Mouse (Mus musculus) thymus, postnatal 14 days (tissue): ENCODE measurements around the gene Rab11b.
"Not testable (repeated sequence)": the region's sequence is repeated elsewhere in the genome, so short reads cannot be mapped to it uniquely, and the experiment has no call there.

Experiments used
- DNase-seq: peaks from one replicate; pipeline ENCODE4 v3.0.0; 2021

Rab11b gene

DNA sequence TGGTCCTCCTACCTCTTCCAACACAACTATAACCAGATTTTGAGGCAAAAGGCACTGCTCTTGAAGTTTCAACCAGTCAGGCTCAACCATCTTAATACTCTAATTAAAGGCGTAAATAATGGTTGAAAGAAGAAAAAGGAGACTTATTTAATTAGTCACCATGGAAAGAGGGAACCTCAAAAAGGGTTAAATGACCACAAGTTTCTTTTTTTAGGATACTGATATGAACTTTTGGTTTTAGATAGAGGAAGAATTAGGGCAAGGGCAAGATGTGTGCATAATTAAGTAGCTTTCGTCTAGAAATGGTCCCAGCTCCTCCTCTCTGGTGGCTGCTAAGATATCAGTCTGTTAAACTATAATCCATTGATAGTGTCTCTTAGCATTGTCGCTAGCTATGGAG lies 6.1 kb upstream of the Rab11b start:
- DNase-seq: no peak

DNA sequence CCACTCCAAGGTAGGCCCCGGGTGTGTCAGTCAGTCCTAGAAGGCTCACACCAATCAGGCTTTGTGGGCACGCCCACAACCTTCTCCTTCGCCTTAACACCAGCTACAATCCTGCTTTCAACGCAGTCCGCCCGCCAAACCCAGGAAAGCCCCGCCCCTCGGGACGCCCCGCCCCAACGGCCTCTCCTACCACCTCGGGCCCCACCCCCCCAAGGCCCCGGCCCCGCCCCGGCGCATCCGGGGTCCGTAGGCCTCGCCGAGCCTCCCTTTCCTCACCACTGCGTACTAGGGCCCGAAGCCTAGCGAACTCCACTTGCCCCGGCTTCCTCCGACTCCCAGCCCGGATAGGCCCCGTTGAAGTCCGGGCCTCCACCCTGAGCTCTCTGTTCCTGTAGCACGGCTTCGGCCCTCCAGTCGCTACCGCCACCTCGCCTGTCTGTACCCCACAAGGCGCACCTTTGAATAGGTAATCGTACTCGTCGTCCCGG lies 519 bp downstream of the Rab11b start:
- peak; percentile 98 for DNase-seq

DNA sequence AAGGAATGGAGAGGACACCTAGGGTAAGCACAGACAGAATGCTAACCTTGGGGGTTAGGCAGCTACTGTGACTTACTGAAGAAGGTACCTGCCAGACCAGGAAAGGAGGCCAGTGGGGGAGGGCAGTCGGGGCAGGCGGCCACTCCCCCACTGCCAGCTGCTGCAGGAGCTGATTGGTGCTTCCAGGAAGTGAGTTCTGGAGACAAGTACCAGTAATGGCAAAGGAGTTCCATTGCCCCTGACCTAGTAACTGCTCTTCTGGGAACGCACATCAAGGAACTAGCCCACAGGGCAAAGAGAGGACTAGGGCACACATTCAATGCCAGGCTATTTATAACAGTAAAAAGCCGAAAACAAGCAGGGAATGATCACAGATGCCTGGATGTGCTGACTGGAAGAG lies 3.1 kb downstream of the Rab11b start:
- DNase-seq: peak; percentile 14

GRCm38 (mm10) chr17:33756108-33756790 lies 4.1 kb downstream of the Rab11b start:
- DNase-seq: no peak

DNA sequence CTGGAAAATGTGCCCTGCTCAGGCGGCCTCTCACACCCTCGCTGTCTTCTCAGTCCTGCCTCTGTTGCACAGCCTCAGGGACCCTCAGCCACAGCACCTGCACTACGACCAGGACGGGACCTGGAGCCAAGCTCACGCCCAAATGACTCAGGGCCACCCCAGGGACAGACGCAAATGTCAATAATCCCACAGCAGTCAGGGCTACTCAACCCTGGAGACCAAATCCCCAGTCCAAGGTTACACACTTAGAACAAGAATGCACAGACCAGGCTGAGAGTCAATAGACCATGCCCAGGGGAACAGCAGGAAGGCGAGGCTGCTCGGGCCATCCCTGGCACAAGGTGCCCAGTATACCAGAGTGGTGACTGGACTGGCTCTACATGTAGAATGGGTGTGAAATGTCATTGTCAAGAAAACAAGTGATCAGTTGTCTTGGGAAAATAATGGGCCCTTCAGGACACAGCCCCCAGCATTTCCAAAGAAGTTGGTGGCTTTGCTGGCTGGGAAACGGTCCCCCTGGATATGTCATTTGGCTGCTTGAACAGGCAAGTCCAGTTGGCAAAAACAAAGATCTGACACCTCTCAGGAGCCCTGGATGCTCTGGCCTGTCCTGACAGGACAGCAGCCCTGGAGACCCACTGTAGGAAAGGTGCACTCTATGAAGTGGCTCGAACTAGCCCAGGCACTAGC lies 4.8 kb downstream of the Rab11b start:
- no peak for DNase-seq

DNA sequence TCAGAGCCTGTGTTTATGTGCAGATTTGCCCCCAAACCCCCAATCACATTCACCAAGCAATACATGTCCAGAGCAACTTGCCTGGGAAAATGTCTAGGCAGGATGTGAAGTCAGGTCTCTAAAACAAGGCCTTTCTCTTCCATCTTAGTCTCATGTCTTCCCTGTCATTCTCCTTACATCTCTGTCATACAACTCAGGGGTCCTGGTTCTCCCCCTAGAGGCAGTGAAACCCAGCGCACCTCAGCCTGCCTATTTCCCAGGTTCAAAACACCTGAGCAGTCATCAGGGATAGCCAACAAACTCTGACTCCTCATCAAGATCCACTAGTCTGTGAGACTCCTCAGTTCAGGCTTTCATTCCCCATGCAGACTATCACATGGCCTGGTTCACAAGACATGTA lies 5.7 kb downstream of the Rab11b start:
- DNase-seq: peak; percentile 38

- DNase-seq: no peak
Measured at GRCm38 (mm10) chr17:33752297-33752696, 8.0 kb downstream of the Rab11b start.

DNA sequence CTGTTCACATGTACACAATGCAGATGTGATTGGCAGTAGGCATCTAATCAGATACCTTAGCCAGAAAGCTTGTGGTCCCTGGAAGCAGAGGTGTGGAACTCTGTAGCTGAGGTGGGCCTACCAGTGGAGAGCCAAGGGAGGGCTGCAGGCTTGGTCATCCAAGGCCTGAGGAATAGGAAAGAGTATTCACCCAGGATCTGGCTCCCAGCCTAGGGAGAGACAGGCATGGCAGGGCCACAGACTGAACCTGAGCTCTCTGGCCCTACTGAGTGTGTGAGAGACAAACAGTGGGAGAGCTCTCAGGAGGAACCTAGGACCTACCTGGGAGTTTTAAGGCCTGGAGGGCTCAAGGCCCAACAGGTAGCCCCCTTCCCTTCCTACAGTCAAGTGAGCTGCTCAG lies 9.1 kb downstream of the Rab11b start:
- DNase-seq: no peak

GRCm38 (mm10) chr17:33749451-33749850 lies 10.9 kb downstream of the Rab11b start:
- DNase-seq: no peak

- DNase-seq: no peak
Measured at GRCm38 (mm10) chr17:33746011-33746410, 14.3 kb downstream of the Rab11b start.

- no peak for DNase-seq
Measured at GRCm38 (mm10) chr17:33744686-33745384, 15.5 kb downstream of the Rab11b start.

- no peak for DNase-seq
Measured at GRCm38 (mm10) chr17:33742420-33742819, 17.9 kb downstream of the Rab11b start.

GRCm38 (mm10) chr17:33733526-33733925 lies 26.8 kb downstream of the Rab11b start:
- DNase-seq: not testable (repeated sequence)

- not testable (repeated sequence) for DNase-seq
Measured at GRCm38 (mm10) chr17:33732556-33733083, 27.7 kb downstream of the Rab11b start.

DNA sequence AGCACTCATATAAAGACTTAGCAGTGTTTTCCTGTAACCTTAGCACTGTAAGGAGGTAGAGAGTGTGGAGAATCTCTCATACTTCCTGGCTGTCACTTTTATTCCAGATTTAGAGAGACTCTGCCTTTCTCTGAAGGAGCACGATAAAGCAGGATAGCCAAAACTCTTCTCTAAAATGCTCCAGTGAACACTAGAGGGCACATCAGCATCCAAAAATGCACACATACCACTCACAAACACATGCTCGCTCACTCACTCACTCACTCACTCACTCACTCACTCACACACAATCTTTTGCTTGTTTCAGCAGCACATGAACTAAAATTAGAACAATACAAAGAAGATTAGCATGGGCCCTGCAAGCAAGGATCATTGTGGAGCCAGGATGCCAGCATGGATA lies 31.1 kb downstream of the Rab11b start:
- no peak for DNase-seq

DNA sequence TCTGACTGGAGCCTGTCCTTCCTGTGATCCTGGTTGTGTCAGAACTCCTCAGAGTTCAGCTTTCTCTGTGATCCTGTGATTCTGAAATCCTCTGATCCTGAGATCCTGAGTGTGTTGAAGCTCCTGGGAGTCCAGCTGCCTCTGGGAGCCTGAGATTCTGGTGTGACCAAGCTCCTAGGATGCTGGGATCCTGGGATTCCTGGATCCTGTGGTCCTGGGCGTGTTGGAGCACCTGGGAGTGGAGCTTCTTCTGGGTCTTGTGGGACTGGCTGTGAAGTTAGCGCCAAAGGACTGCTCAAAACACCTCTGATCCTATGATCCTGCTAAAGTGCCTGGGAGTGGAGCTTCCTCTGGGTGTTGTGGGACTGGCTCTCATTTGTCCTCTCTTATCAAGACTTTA lies 31.9 kb downstream of the Rab11b start:
- DNase-seq: no peak

GRCm38 (mm10) chr17:33719736-33720378 lies 40.5 kb downstream of the Rab11b start:
- no peak for DNase-seq

DNA sequence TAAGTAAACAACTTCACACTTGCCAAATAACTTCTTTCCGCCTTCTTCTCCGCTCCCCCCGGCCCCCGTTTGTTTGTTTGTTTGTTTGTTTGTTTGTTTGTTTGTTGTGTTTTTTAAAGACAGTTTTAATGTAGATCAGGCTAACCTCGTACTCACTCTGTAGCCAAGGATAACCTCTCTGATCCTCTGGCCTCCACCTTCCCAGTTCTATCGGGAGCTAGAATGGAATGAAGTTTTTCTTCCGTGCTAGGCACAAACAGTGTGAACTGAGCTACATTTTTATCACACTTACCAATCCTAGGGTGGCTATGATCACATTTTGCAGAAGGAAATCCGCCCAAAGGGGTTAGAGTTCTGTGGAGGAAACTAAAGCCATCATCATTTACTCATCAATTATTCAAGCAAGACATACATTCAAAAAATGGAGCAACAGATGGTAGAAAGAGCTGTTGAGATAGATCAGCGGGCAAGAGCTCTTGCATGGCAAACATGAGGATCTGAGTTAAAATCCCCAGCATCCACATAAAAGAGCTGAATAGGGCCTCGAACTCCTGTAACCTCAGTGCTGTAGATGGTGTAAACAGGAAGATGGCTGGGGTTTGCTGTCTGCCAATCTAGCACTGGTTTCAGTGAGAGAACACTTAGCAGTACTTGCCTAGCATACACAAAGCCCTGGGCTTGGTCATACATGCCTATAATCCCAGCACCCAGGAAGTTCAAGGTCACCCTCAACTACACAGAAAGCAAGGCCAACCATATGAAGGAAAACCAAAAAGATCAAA lies 41.2 kb downstream of the Rab11b start:
- DNase-seq: no peak

GRCm38 (mm10) chr17:33718384-33718881 lies 41.9 kb downstream of the Rab11b start, which contains the start of gene March2:
Gene March2, minus strand, starts transcription at chr17:33718670.
- peak; percentile 97 for DNase-seq

- DNase-seq: no peak
Measured at GRCm38 (mm10) chr17:33717982-33718381, 42.3 kb downstream of the Rab11b start.

DNA sequence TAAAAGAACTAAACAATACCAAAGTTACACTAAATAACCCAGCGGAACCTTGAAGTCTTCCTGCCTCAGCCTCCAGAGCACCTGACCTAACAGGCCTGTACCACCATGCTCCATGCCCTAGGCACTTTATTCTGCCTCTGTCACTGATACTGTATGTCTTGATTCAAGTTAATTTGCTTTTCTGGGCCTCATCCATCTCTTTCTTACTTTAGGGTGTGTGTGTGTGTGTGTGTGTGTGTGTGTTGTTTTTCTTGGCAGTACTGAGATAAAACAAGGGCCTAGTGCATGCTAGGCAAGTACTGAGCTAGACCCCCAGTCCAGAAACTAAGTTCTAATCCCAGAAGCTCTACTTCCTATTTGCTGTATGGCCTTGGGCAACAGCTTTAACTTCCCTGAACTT lies 43.1 kb downstream of the Rab11b start:
- DNase-seq: no peak

DNA sequence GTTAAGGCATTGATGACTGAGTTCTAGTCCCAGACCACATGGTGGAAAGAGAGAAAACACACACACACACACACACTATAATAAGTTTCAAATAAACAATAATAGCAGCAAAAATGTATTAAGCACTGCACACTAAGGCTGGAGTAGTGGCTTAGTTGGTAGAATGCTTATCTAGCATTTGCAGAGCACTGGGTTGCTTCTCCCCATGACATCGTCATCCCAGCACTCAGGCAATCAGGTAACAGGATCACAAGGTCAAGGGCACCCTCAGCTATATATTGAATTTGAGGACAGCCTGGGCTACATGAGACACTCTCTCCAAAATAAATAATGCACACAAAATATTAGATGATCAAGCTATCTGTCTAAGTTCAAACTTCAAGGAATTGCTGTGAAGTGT lies 45.6 kb downstream of the Rab11b start:
- no peak for DNase-seq
